Mouse (Mus musculus) embryonic facial prominence, embryonic 11.5 days (tissue): ENCODE measurements around the gene Cdc25a. TPM values are rescaled to one million over a fixed set of nuclear protein-coding genes. Genes with fewer than 3 reads are reported as not detected.

Experiments used
- ATAC-seq: fragments of 200-750 bp; cut with Nextera tagmentation; replicated peaks from 2 replicates; pipeline ENCODE4 v1.8.0; 2017; ENCODE audit warnings: low read depth; ENCODE audit not compliant: insufficient number of reproducible peaks, low FRiP score, low TSS enrichment
- DNase-seq: peaks from one replicate; pipeline ENCODE4 v3.0.0-alpha.2; 2015; ENCODE audit warnings: low spot score
- H3K27ac ChIP-seq: fragments of 300-500 bp; sonication (generic); replicated peaks from 2 replicates; pipeline ENCODE4 v1.5.1; 2014; ENCODE audit warnings: mild to moderate bottlenecking, low read depth, low read length, control low read depth
- H3K27me3 ChIP-seq: fragments of 300-500 bp; sonication (generic); 2 replicates; pipeline ENCODE4 v1.6.1; 2014; ENCODE audit warnings: mild to moderate bottlenecking, low read length, moderate library complexity, mixed read lengths; ENCODE audit not compliant: control insufficient read depth, insufficient read depth
- H3K36me3 ChIP-seq: fragments of 300-500 bp; sonication (generic); replicated peaks from 2 replicates; pipeline ENCODE4 v1.6.1; 2014; ENCODE audit warnings: low read depth, mild to moderate bottlenecking, low read length, moderate library complexity, mixed read lengths; ENCODE audit not compliant: control insufficient read depth, insufficient read depth
- H3K4me1 ChIP-seq: fragments of 300-500 bp; sonication (generic); 2 replicates; pipeline ENCODE4 v1.6.1; 2014; ENCODE audit warnings: low read length, mixed read lengths; ENCODE audit not compliant: control insufficient read depth, insufficient read depth
- H3K4me2 ChIP-seq: fragments of 300-500 bp; sonication (generic); 2 replicates; pipeline ENCODE4 v1.6.1; 2014; ENCODE audit warnings: low read depth, mild to moderate bottlenecking, control low read depth, low read length, moderate library complexity
- H3K4me3 ChIP-seq: fragments of 300-500 bp; sonication (generic); 2 replicates; pipeline ENCODE4 v1.5.1; 2014; ENCODE audit warnings: low read depth, low read length, control low read depth
- H3K9ac ChIP-seq: fragments of 300-500 bp; sonication (generic); replicated peaks from 2 replicates; pipeline ENCODE4 v1.6.1; 2014; ENCODE audit warnings: mild to moderate bottlenecking, control low read depth, low read length
- H3K9me3 ChIP-seq: fragments of 300-500 bp; sonication (generic); replicated peaks from 2 replicates; pipeline ENCODE4 v1.6.1; 2016; ENCODE audit warnings: mild to moderate bottlenecking, low read length, inconsistent platforms, mixed read lengths; ENCODE audit not compliant: control insufficient read depth
- WGBS: fragments of 180-500 bp; shearing (Covaris S2); extraction: QIAGEN DNeasy Blood & Tissue Kit; methylation state at CpG from one replicate; pipeline ENCODE4 v1.1.7; 2014; 5-methylcytosine and 5-hydroxymethylcytosine counted together
- polyA plus RNA-seq: library from polyadenylated mRNA; unstranded; fragments of >200 nt; fragmentation: Nextera tagmentation; extraction: Ambion mirVana; gene quantifications from 2 replicates; pipeline ENCODE4 v1.2.1, GENCODE M21; 2014

Gene Cdc25a
- polyA plus RNA-seq, 1 experiment from 2014 or later = 44.1 TPM

GRCm38 (mm10) chr9:109879305-109879704, 3.9 kb downstream of the Cdc25a start:
- Histone ChIP-seq H3K4me3 (no peak overlapping the region), H3K9me3 (no peaks in the 10 kb centered on the region), H3K36me3 (peaks cover 22% of the 10 kb centered on the region), H3K27me3 (no peaks in the 10 kb centered on the region), H3K4me1 (no peaks in the 10 kb centered on the region), H3K9ac (no peak overlapping the region), H3K27ac (no peak overlapping the region), H3K4me2 (no peak overlapping the region)
- no peak for DNase-seq
- no peak for ATAC-seq
- WGBS = 100% methylated on average over 1 of the region's 1 CpGs

DNA sequence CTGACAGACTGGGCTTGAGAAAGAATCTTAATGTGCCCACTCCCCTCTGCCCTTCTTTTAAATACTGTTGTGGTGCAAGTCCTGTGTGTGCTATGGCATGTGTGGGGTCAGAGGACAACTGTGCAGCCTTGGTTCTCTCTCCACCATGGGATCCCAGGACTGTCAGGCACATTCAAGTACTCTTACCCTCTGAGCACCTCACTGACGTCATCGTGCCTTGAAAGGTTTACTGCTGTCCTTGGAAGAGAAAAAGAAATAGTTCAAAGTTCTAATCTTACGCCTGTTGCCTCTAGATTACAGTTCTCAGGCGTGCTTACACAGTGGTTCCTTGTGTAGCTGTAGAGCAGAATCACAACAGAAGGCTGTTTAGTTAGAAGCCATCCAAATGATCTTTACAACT, 10.9 kb downstream of the Cdc25a start:
- Histone ChIP-seq H3K9me3 (no peaks in the 10 kb centered on the region), H3K4me2 (no peak overlapping the region), H3K27ac (no peak overlapping the region), H3K36me3 (peaks cover 25% of the 10 kb centered on the region), H3K4me3 (no peak overlapping the region), H3K4me1 (no peaks in the 10 kb centered on the region), H3K27me3 (no peaks in the 10 kb centered on the region), H3K9ac (no peak overlapping the region)
- ATAC-seq (no peak), DNase-seq (no peak)
- whole genome bisulfite sequencing = 82% methylated on average over 4 of the region's 4 CpGs

- Histone ChIP-seq H3K36me3 (peaks cover 32% of the 10 kb centered on the region), H3K27me3 (no peaks in the 10 kb centered on the region)
Measured at GRCm38 (mm10) chr9:109887321-109887720, 11.9 kb downstream of the Cdc25a start.

GRCm38 (mm10) chr9:109891501-109891900, 16.1 kb downstream of the Cdc25a start:
- H3K27me3 ChIP-seq = no peaks in the 10 kb centered on the region
- H3K4me3 ChIP-seq = no peak overlapping the region
- H3K27ac ChIP-seq = no peak overlapping the region
- H3K9me3 ChIP-seq = no peaks in the 10 kb centered on the region
- no peak overlapping the region for H3K4me2 ChIP-seq
- H3K4me1 ChIP-seq = no peaks in the 10 kb centered on the region
- H3K36me3 ChIP-seq = peaks cover 22% of the 10 kb centered on the region
- no peak overlapping the region for H3K9ac ChIP-seq
- ATAC-seq = no peak
- DNase-seq = no peak
- 91% methylated on average over 8 of the region's 8 CpGs for WGBS

More at GRCm38 (mm10) chr9:109887321-109887720, 11.9 kb downstream of the Cdc25a start:
- Histone ChIP-seq H3K9ac (no peak overlapping the region), H3K27ac (no peak overlapping the region), H3K4me2 (no peak overlapping the region), H3K9me3 (no peaks in the 10 kb centered on the region), H3K4me1 (no peaks in the 10 kb centered on the region), H3K4me3 (no peak overlapping the region)
- 95% methylated on average over 5 of the region's 5 CpGs for WGBS
- DNase-seq (no peak), ATAC-seq (no peak)

- H3K4me1 ChIP-seq = no peaks in the 10 kb centered on the region
- 73% methylated on average over 5 of the region's 5 CpGs for WGBS
- H3K36me3 ChIP-seq = peaks cover 20% of the 10 kb centered on the region
- ATAC-seq (no peak), DNase-seq (peak; percentile 88)
- H3K9ac ChIP-seq = no peak overlapping the region
- H3K4me3 ChIP-seq = no peak overlapping the region
- no peak overlapping the region for H3K4me2 ChIP-seq
- H3K9me3 ChIP-seq = no peaks in the 10 kb centered on the region
- no peaks in the 10 kb centered on the region for H3K27me3 ChIP-seq
- no peak overlapping the region for H3K27ac ChIP-seq
Measured at GRCm38 (mm10) chr9:109892651-109893250, 17.4 kb downstream of the Cdc25a start.

DNA sequence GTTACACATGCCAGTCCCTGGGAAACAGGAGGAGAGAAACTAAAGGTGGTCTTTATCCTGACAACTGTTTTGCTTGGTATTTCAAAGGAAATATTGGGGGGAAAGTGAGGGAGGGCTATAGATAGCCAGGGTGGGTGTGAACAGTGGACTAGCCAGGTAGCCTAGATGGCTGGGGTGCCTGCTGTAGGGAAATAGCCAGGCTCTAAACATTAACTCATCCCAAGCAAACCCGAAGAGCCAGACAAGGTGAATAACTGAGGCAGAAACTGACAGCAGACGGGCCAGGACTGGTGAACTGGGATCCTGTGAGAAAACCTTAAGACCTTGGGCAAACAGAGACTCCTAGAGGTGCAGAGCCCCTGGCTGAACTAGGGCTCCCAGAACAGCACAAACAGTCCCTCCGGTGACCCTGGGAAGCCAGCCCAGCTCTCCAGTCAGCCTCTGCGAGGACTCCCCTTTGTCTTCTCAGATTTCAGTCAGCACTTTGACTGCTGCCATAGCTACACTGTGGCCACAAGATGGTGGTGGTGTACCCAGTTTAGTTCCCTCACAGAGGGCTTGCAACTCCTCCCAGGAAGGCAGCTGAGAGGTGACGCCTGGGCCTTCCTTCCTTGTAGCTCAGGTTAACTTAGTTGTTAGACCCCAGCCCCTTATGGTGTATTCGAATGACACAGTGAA, 19.2 kb downstream of the Cdc25a start:
- WGBS = 27% methylated on average over 6 of the region's 6 CpGs
- peak; percentile 92 for DNase-seq
- H3K4me2 ChIP-seq = no peak overlapping the region
- peak overlapping the region; percentile 37; the same call in 1 of the 2 replicates for H3K27ac ChIP-seq
- H3K4me1 ChIP-seq = no peaks in the 10 kb centered on the region
- H3K4me3 ChIP-seq = no peak overlapping the region
- H3K9me3 ChIP-seq = no peaks in the 10 kb centered on the region
- H3K36me3 ChIP-seq = peaks cover 16% of the 10 kb centered on the region
- no peaks in the 10 kb centered on the region for H3K27me3 ChIP-seq
- peak overlapping the region; percentile 14; the same call in 1 of the 2 replicates for H3K9ac ChIP-seq
- ATAC-seq = peak; percentile 79

DNA sequence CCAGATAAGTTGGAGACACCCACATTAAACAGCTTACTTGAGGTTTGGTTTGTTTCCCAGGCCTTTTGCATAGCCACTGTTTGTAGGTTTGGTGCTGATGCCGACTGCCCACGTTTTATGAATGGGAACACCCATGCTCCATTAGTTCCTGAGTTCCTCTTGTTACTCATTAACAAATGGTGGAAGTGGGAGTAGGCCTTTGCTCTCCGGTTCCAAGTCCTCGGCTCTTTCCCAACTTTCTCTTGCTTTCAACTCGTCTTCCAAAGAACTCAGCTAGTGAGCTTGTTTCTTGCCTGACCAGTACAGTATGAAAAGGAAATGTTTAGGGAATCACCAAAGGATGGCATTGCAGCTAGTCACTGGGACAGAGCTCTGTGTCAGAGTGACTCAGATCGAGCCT, 20.2 kb downstream of the Cdc25a start:
- no peak overlapping the region for H3K4me2 ChIP-seq
- 87% methylated on average over 6 of the region's 6 CpGs for WGBS
- H3K36me3 ChIP-seq = peaks cover 12% of the 10 kb centered on the region

More for the DNA sequence above, 20.2 kb downstream of the Cdc25a start:
- Histone ChIP-seq H3K4me1 (no peaks in the 10 kb centered on the region), H3K9ac (no peak overlapping the region), H3K4me3 (no peak overlapping the region), H3K27me3 (no peaks in the 10 kb centered on the region), H3K27ac (no peak overlapping the region), H3K9me3 (no peaks in the 10 kb centered on the region)
- no peak for ATAC-seq
- DNase-seq = no peak
